Mouse (Mus musculus) liver, embryonic 12.5 days (tissue): ENCODE results near the gene Nckap1l. TPM values are rescaled to one million over a fixed set of nuclear protein-coding genes. Genes with fewer than 3 reads are reported as not detected.
A peak's percentile ranks its signal among the peaks of the same experiment; 100 is the strongest.

Experiments used
- ATAC-seq: fragments of 200-750 bp; cut with Nextera tagmentation; 2 replicates; pipeline ENCODE4 v1.8.0; 2017; ENCODE audit warnings: moderate number of reproducible peaks, mild to moderate bottlenecking, moderate library complexity
- H3K27ac ChIP-seq: fragments of 300-500 bp; sonication (generic); 2 replicates; pipeline ENCODE4 v1.5.1; 2016; ENCODE audit warnings: mild to moderate bottlenecking
- H3K27me3 ChIP-seq: fragments of 300-500 bp; sonication (generic); replicated peaks from 2 replicates; pipeline ENCODE4 v1.6.1; 2016; ENCODE audit warnings: mild to moderate bottlenecking, moderate library complexity
- H3K36me3 ChIP-seq: fragments of 300-500 bp; sonication (generic); 2 replicates; pipeline ENCODE4 v1.6.1; 2016; ENCODE audit warnings: mild to moderate bottlenecking, moderate library complexity
- H3K4me1 ChIP-seq: fragments of 300-500 bp; sonication (generic); 2 replicates; pipeline ENCODE4 v1.6.1; 2016
- H3K4me2 ChIP-seq: fragments of 300-500 bp; sonication (generic); 2 replicates; pipeline ENCODE4 v1.6.1; 2016; ENCODE audit warnings: mild to moderate bottlenecking, moderate library complexity
- H3K4me3 ChIP-seq: fragments of 300-500 bp; sonication (generic); 2 replicates; pipeline ENCODE4 v1.5.1; 2016; ENCODE audit warnings: mild to moderate bottlenecking, moderate library complexity
- H3K9ac ChIP-seq: fragments of 300-500 bp; sonication (generic); 2 replicates; pipeline ENCODE4 v1.6.1; 2016; ENCODE audit warnings: mild to moderate bottlenecking, moderate library complexity
- H3K9me3 ChIP-seq: fragments of 300-500 bp; sonication (generic); replicated peaks from 2 replicates; pipeline ENCODE4 v1.6.1; 2016; ENCODE audit warnings: mild to moderate bottlenecking, moderate library complexity
- WGBS: fragments of 180-500 bp; shearing (Covaris S2); methylation state at CpG from one replicate; pipeline ENCODE4 v1.1.7; 2016; ENCODE audit not compliant: insufficient replicate concordance; 5-methylcytosine and 5-hydroxymethylcytosine counted together
- polyA plus RNA-seq: library from polyadenylated mRNA; unstranded; fragments of >200 nt; fragmentation: Nextera tagmentation; extraction: Ambion mirVana; gene quantifications from 2 replicates; pipeline ENCODE4 v1.2.1, GENCODE M21; 2016

The Nckap1l gene
- polyA plus RNA-seq, 1 experiment from 2014 or later, result 9.1 TPM

DNA sequence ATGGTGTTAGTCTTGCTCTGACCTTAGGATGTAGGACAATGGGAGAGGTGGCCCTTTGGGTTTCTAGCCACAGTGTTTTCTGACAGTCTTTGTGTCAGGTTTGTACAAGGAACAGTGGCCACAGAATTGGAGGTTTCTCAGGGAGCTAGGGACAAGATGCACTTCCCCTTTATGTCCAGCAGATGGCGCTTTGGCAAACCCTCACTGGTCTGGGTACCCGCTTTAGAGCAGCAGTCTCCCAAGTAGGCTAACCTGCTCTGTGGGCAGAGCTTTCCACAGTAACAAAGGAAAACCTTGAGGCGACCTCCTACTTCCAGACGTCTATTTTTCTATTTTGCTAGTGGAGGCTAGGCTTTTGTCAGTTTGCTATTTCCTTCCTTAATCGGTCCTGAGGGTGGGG, 76.8 kb downstream of the Nckap1l start:
- no peak overlapping the region for H3K4me2 ChIP-seq
- H3K4me1 ChIP-seq, result no peaks in the 10 kb centered on the region
- peaks cover 19% of the 10 kb centered on the region for H3K27me3 ChIP-seq
- H3K9me3 ChIP-seq, result no peaks in the 10 kb centered on the region
- H3K9ac ChIP-seq, result no peak overlapping the region
- no peaks in the 10 kb centered on the region for H3K36me3 ChIP-seq
- H3K27ac ChIP-seq, result no peak overlapping the region
- peak; percentile 42; the same call in 1 of the 2 replicates for ATAC-seq
- WGBS, result 8% methylated on average over 5 of the region's 5 CpGs
- H3K4me3 ChIP-seq, result no peak overlapping the region

DNA sequence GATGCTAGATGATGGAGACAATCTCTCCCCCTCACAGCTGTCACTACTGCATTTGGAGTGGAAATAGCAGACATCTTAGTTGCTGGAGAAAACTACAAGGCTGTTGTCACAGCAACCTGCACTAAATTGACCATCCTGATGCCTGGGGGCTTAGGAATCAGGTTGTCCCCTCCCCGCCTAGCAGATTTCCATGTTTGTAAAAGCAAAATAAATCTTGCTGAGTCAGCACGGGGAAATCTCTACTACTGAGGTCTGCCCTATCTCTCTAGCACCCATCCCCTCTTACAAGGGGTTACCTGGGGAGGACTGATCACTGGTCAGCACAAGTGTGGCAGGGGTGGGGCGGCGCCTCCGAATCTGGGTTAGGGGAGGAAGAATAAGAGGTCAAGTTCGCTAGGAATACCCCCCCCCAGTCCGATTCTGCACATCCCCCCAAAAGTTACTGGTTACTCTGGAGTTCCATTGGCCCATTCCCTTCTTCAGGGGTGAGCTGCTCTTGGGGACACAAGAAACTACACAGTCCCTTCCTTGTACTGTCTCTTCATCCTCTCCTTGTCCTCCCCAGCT, 80.5 kb downstream of the Nckap1l start:
- no peak overlapping the region for H3K27ac ChIP-seq
- H3K9me3 ChIP-seq, result no peaks in the 10 kb centered on the region
- H3K9ac ChIP-seq, result no peak overlapping the region
- no peaks in the 10 kb centered on the region; the same call in 1 of the 2 replicates for H3K4me1 ChIP-seq
- ATAC-seq, result no peak
- H3K4me3 ChIP-seq, result no peak overlapping the region
- WGBS, result 60% methylated on average over 7 of the region's 7 CpGs
- peaks cover 57% of the 10 kb centered on the region for H3K27me3 ChIP-seq
- no peak overlapping the region for H3K4me2 ChIP-seq
- no peaks in the 10 kb centered on the region for H3K36me3 ChIP-seq

DNA sequence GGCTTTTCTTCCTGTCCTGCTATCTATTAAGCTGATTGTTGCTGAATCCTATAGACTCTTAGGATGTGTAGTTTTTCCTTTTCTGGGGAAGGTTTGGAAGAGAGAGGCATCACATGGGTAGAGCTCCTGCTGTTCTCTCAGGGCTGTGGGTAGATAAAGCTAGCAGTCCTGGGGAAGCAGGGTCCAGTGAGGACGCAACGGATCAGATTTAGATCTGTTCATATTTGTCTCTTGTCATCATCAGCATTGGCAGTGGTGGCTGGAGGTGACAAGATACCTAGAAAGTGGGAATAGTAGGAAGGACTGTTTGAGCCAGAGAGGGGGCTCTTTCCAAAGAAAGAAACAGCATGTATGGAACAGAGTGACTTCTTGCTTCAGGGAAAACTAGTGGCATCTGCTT, 81.4 kb downstream of the Nckap1l start:
- WGBS, result 49% methylated on average over 2 of the region's 2 CpGs
- H3K36me3 ChIP-seq, result no peaks in the 10 kb centered on the region
- no peak overlapping the region for H3K4me3 ChIP-seq
- no peaks in the 10 kb centered on the region; the same call in 1 of the 2 replicates for H3K4me1 ChIP-seq
- no peak overlapping the region for H3K4me2 ChIP-seq
- no peak for ATAC-seq
- H3K27ac ChIP-seq, result no peak overlapping the region
- peaks cover 66% of the 10 kb centered on the region for H3K27me3 ChIP-seq
- H3K9ac ChIP-seq, result no peak overlapping the region
- no peaks in the 10 kb centered on the region for H3K9me3 ChIP-seq

DNA sequence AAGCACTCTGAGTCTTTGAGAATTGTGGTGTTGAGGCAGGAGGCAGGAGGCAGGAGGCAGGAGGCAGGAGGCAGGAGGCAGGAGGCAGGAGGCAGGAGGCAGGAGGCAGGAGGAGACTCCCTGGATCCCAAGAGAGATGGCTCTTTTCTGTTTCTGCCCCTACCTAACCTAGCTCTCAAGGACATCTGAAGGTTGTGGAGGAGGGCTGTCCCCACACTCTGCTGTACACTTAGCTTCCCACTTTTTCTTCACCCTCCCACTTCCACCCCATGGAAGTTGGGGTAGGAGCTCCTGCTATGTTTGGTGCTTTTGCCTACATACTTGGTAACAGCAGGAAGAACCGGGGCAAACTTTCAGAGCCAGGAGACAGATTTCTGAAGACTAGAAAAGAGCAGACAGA, 82.2 kb downstream of the Nckap1l start:
- Histone ChIP-seq H3K27me3 (peaks cover 69% of the 10 kb centered on the region), H3K9ac (no peak overlapping the region), H3K27ac (no peak overlapping the region), H3K4me3 (no peak overlapping the region), H3K4me2 (no peak overlapping the region), H3K4me1 (no peaks in the 10 kb centered on the region; the same call in 1 of the 2 replicates), H3K9me3 (no peaks in the 10 kb centered on the region), H3K36me3 (no peaks in the 10 kb centered on the region)
- WGBS, result 47% methylated on average over 1 of the region's 1 CpGs
- no peak for ATAC-seq

DNA sequence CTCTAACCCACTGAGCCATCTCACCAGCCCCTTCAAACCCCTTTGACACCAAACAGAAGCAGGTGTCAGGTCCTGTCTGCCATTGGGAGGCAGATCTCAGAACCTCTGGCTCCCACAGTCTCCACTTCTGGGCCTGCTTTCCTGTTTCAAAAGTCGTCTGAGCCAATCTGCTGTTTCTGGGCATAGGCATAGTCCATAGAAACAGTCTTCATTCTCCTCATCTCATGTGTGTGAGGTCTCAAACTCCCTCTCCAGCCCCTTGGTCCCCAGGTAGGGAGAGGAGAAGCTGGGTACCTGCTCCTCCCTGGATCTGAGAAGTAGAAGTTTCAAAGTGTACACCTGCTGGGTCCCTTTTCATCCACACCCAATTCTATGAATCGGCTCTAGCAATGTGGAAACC, 82.9 kb downstream of the Nckap1l start:
- Histone ChIP-seq H3K9ac (no peak overlapping the region), H3K4me2 (no peak overlapping the region), H3K9me3 (no peaks in the 10 kb centered on the region), H3K27ac (no peak overlapping the region), H3K4me1 (no peaks in the 10 kb centered on the region; the same call in 1 of the 2 replicates), H3K4me3 (no peak overlapping the region), H3K27me3 (peaks cover 71% of the 10 kb centered on the region), H3K36me3 (no peaks in the 10 kb centered on the region)
- WGBS, result 28% methylated on average over 2 of the region's 2 CpGs
- ATAC-seq, result no peak

DNA sequence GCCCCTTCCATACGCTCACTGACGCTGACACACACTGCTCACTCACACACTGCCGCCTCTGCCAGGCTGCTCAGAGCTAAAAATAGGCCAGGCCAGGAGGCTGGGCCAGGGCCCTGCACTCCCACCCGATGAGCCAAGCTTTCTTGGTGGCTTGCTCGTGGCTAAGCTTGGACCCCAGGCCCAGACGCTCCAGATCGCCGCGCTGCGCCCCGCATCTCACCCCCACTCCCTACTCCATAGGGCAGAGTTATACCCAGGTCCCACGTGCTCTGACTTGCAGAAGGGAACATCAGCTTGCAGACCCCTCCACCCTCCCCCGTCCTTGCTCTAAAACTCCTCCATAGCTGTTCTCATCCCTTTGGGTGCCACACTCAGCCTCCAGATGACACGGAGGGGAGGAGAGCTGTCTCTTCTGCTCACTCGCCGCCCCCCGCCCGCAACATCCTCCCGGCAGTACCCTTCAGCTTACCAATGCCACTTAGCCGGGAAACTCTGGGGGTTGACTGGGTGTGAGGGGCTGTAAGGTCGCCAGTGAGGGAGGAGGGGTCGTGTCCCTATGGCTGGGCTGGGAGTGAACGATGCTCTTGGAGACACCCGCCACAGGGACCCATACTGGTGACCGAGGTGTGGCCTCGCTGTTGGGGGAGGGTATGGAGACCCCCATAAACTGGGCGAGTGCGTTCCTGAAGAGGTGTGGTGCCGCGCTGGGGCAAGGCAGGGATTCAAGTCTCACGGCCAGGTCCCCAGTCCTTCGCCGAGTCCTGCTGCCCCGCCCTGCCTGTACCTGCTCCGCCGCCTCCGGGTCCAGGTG, 83.6 kb downstream of the Nckap1l start:
- no peaks in the 10 kb centered on the region; the same call in 1 of the 2 replicates for H3K4me1 ChIP-seq
- 0 out of 2 replicates have a peak, but pooled peaks have one; percentile 23 for ATAC-seq
- no peaks in the 10 kb centered on the region for H3K9me3 ChIP-seq
- no peaks in the 10 kb centered on the region for H3K36me3 ChIP-seq
- H3K27ac ChIP-seq, result no peak overlapping the region
- no peak overlapping the region for H3K9ac ChIP-seq
- H3K4me3 ChIP-seq, result peak overlapping the region; percentile 45
- peak overlapping the region; percentile 65 for H3K4me2 ChIP-seq
- 2% methylated on average over 37 of the region's 37 CpGs for WGBS
- peaks cover 71% of the 10 kb centered on the region for H3K27me3 ChIP-seq

DNA sequence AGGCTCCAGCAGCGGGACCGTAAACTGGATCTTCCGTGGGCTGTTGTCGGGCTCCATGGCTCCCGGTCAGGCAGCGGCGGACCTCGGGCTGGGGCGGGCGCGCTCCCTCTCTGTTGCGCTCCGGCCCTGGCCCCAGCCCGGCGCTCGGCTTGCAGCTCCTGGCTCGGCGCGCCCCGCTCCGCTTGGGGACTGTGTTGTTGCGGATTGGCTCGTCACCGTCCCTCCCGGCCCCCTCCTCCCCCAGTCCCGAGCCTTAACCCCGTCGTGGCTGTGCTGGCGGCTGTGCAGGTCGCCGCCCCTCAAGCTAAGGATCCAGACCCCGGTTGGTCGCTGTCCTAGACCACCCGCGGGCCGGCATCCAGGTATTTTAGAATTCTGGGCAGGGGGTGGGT, 84.2 kb downstream of the Nckap1l start, which contains the start of gene Ppp1r1a:
TSS of gene Ppp1r1a (minus strand) at position 182 of the 392 bp plus-strand sequence.
- 1% methylated on average over 32 of the region's 36 CpGs for whole genome bisulfite sequencing
- Histone ChIP-seq H3K4me1 (no peaks in the 10 kb centered on the region; the same call in 1 of the 2 replicates), H3K4me3 (peak within 1 kb of the TSS; percentile 45), H3K27me3 (peaks cover 71% of the 10 kb centered on the region), H3K9ac (no peak within 1 kb of the TSS), H3K4me2 (peak within 1 kb of the TSS; percentile 65), H3K27ac (no peak within 1 kb of the TSS), H3K9me3 (no peaks in the 10 kb centered on the region), H3K36me3 (no peaks in the 10 kb centered on the region)
- ATAC-seq, result 0 out of 2 replicates have a peak, but pooled peaks have one; percentile 21

DNA sequence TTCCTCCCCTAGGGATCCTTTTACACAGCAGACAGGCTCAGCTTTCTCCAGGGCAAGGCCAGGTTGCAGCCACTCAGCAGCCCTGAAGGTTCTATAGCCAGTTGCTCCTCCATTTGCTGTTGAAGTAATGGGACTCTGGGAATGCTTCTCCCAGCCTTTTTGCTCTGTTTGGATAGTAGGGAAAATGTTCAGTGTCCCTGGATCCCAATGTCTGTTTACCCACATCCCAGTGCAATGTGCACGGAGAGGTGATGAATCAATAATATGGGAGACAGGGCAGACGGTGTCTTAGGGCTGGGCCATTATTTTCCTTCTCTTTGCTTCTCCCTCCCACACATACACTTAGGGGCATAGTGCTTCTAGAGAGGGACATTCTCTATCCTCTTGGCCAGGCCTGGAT, 85.7 kb downstream of the Nckap1l start:
- Histone ChIP-seq H3K9me3 (no peaks in the 10 kb centered on the region), H3K4me2 (no peak overlapping the region), H3K4me3 (no peak overlapping the region), H3K4me1 (no peaks in the 10 kb centered on the region; the same call in 1 of the 2 replicates), H3K27ac (no peak overlapping the region), H3K9ac (no peak overlapping the region), H3K36me3 (no peaks in the 10 kb centered on the region), H3K27me3 (peaks cover 63% of the 10 kb centered on the region)
- ATAC-seq, result no peak
- WGBS, result 60% methylated on average over 2 of the region's 2 CpGs

DNA sequence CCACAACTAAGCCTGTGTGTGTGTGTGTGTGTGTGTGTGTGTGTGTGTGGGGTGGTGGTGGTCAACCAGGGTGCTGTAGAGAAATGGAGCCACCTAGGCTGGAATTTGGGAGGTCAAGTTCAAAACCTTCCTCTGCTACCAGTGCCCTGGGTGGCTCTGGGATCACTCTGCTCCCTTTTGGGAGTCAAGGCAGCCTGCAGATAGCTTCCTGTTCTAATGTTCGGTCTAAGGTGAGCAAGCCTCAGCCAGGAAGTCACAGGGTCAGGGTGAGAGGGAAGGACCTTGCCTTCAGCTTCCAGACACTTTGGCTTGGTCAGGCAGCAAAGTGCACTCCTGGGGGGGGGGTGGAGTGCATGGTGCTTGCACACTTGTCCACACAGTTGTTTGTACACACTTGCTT, 87.1 kb downstream of the Nckap1l start:
- H3K36me3 ChIP-seq, result no peaks in the 10 kb centered on the region
- H3K27ac ChIP-seq, result no peak overlapping the region
- ATAC-seq, result no peak
- no peak overlapping the region for H3K4me2 ChIP-seq
- H3K4me1 ChIP-seq, result no peaks in the 10 kb centered on the region; the same call in 1 of the 2 replicates
- H3K27me3 ChIP-seq, result peaks cover 50% of the 10 kb centered on the region
- no peak overlapping the region for H3K9ac ChIP-seq
- no peaks in the 10 kb centered on the region for H3K9me3 ChIP-seq
- no peak overlapping the region for H3K4me3 ChIP-seq
- 31% methylated on average over 1 of the region's 1 CpGs for WGBS

DNA sequence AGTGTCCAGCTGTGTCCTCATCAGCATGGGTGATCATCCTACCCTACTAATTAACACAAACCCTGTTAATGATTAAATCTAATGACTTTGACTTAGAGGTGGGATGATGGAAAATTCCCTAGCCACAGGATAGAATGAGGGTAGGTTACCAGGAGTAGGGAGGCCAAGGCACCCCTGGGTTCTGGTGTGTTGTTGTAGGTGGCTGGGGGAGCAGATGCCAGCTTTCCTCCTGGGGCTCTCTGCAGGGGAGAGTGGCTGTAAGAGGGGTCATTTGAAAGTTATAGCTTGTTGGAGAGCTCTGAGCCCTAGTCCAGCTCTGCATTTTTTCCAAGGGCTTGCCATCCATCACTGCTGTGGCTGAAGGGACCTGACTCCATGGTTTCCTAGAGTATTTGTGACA, 88.9 kb downstream of the Nckap1l start:
- H3K27ac ChIP-seq, result no peak overlapping the region
- no peak for ATAC-seq
- no peaks in the 10 kb centered on the region for H3K36me3 ChIP-seq
- H3K27me3 ChIP-seq, result peaks cover 31% of the 10 kb centered on the region
- no peak overlapping the region for H3K4me3 ChIP-seq
- H3K4me2 ChIP-seq, result no peak overlapping the region
- no peaks in the 10 kb centered on the region; the same call in 1 of the 2 replicates for H3K4me1 ChIP-seq
- H3K9ac ChIP-seq, result no peak overlapping the region
- no peaks in the 10 kb centered on the region for H3K9me3 ChIP-seq

DNA sequence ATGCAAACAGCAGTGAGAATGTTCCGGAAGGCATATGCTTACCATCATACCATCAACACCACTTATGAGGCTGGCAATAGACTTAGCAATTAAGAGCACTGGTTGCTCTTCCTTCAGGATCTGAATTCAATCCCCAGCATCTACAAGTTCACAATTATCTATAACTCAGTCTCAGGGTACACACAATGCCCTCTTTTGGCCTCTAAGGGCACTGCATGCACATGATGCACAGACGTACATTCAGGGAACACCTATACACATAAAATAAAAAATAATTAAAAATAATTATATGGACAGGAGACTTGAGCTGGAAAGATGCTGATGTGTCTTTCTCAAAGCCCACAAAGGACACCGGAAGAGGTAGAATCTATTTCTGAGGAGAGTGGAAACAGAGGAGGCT, 94.4 kb downstream of the Nckap1l start:
- ATAC-seq, result no peak
- H3K4me3 ChIP-seq, result no peak overlapping the region
- no peaks in the 10 kb centered on the region for H3K4me1 ChIP-seq
- no peaks in the 10 kb centered on the region for H3K9me3 ChIP-seq
- peaks cover 4% of the 10 kb centered on the region; the same call in 1 of the 2 replicates for H3K27me3 ChIP-seq
- WGBS, result 66% methylated on average over 3 of the region's 3 CpGs
- no peaks in the 10 kb centered on the region for H3K36me3 ChIP-seq
- H3K4me2 ChIP-seq, result no peak overlapping the region
- H3K9ac ChIP-seq, result no peak overlapping the region
- H3K27ac ChIP-seq, result no peak overlapping the region
